Mouse (Mus musculus) gastrocnemius, postnatal 14 days (tissue): ENCODE data around the gene Gm9918. TPM values are rescaled to one million over a fixed set of nuclear protein-coding genes. Genes with fewer than 3 reads are reported as not detected.
"Not testable (repeated sequence)": the region's sequence is repeated elsewhere in the genome, so short reads cannot be mapped to it uniquely, and the experiment has no call there.

ENCODE experiments used
- DNase-seq: peaks from one replicate; pipeline ENCODE4 v3.0.0; 2021; ENCODE audit warnings: mixed read lengths
- intact Hi-C: fragments of 180-260 bp; cut with DNase I; formaldehyde crosslinking; loops from one replicate; pipeline ENCODE4 v1.15.1; 2025; ENCODE audit warnings: low total_unique reads
- long read RNA-seq, 2 experiments: library from polyadenylated mRNA; stranded (forward); transcript quantifications; one replicate each; pipeline ENCODE4 v2.0.0; 2021
- total RNA-seq, 2 experiments: library from RNA; stranded (reverse); gene quantifications; 2 replicates each; pipeline ENCODE4 v1.2.3; 2021

Gene Gm9918
- total RNA-seq, result not detected
- long read RNA-seq, experiment 1, result 0 reads
- long read RNA-seq, experiment 2, result 0 reads

DNA sequence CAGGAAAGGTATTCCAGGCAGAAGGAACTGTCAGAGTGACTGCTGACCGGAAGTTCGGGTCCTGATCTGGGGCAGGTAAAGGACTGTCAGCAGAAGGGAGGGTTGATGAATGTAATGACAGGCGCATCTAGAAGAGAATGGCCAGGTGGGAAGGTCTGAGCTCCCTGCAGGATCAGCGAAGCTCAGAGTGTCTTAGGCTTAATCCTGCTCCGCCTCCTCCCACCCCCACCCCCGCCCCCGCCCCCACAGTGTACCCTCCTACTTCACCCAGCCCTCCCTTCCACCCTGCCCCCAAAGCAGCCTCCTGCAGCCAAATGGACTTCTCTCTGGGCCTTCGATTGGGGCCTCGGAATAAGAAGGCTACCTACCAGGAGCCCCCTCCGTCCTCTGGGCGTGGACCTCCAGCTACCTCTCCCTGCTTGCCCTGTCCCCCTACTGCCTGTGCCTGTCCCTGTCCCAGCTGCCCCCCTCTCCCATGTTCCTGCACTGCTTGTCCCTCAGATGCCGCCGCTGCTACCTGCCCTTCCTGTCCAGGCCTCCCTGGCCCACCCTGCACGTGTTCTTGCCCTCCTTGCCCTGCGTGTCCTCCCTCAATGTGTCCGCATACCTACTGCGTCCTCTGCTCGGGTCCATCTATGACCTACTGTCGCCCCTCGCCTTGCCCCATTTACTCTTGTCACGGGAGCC is at the start of gene Gm9918:
TSS of gene Gm9918 (plus strand) at position 290 of the 687 bp plus-strand sequence.
- intact Hi-C loops, result loop anchor here (5.0 kb wide), 1 partner anchor 33 kb away; no protein-coding TSS in a partner anchor
- no peak for DNase-seq

GRCm38 (mm10) chr15:102222386-102222785 is 48.0 kb upstream of the Gm9918 start:
- no peak for DNase-seq
- intact Hi-C loops, result loop anchor here (2.0 kb wide), 1 partner anchor 40 kb away; no protein-coding TSS in a partner anchor

DNA sequence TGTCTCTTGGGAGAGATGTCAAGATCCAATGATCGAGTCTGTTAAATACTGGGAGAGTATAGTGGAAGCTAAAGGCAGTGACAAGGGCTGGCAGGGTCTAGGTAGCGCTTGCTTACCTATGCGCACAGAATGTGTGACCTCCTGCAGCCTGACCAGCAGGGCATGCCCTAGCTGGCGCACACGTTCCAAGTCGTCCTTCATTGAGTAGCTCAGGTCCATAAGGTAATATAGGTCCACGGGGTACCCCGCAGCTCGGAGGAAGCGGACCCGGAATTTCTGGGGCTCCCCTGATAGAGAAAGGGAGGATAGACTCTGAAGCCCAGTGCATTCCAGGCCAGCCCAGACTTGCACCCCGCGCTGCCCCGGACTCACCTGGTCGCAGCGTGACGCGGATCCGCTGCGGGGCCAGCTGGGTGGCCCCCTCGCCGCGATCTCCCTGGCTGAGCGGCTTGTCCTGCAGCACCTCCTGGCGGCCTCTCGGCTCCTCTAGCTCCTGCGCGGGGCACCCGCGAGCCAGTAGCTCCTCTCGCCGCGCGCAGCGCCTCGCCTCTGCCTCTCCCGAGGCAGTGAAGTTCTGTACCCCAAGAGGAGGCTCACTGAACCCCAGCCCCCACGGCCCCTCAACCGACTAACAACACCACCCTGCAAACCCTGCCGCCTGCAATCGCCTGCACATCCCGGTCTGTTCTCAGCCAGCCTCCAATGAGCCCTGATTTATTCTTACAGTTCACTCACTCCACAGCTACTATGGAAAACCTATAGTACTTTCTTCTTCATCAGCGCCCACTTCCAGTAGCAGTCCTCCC is 46.0 kb upstream of the Gm9918 start:
- DNase-seq, result peak; percentile 85
- intact Hi-C loops, result no loop called here

DNA sequence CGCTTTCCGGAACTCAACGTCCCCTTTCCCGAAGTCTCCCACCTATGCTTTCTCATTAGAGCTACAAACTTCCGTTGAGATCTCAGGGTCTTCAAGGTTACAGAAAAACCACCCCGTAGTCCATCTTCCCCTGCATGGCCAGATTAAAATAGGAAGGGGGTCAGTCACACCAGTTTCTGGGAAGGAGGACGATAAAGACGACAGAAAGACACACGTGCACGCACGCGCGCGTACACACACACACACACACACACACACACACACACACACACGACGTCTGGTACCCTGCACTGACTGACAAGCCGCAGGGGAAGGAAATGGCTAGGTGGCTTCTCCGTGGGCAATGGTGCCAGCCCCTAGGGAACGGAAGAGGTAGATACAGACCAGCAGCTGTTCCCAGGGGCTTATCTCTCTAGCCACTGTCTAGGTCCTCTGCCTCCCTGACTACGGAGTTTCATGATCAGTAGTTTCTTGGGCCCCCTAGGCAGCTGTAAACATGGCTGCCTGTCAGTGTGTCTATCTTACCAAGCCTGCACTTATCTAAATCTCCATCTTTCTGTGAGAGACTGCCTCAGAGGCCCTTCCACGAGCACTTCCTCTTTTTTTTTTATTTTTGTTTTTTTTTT is 45.3 kb upstream of the Gm9918 start:
- no peak for DNase-seq
- intact Hi-C loops, result no loop called here

GRCm38 (mm10) chr15:102225619-102226018 is 44.7 kb upstream of the Gm9918 start:
- DNase-seq, intact Hi-C loops: not testable (repeated sequence)

DNA sequence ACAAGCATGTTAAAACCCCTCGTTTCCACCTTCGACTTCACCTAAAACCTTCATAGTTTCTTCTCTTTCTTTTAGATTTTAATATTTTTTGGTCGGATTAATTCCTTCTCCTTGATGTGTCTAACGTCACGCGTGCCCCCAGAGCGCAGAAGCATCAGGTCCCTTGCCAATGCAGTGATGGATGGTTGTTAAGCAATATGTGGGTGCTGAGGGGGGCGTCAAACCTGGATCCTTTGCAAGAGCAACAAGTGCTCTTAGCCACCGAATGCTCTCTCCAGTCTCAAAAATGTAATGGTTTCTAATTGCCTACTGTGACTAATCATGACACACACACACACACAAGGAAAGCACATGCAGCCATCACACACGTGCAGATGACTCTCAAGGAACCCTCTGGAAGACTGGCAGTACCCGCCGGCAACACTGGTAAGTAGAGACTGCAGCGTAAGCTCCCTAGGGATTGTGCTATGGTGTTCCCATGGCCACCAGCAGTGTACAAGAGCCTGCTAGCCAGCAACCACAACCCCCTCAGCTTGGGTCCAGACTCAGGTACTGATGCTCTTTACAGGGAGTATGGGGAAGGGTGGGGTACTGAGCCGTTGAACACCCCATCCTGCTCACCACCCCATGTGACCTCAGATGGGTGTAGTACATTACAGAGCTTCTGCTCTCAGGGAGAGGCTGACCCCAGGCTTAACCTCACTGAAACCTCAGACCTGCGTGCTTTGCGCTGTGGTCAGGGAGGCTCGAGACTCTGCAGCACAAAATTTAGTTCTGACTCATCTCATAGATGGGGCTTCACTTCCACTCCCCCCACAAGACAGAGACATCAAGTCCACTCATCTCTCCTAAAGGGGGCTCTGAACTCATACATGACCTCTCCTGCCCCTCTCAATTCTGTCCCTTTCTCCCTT is 39.7 kb upstream of the Gm9918 start:
- intact Hi-C loops, result no loop called here
- no peak for DNase-seq

DNA sequence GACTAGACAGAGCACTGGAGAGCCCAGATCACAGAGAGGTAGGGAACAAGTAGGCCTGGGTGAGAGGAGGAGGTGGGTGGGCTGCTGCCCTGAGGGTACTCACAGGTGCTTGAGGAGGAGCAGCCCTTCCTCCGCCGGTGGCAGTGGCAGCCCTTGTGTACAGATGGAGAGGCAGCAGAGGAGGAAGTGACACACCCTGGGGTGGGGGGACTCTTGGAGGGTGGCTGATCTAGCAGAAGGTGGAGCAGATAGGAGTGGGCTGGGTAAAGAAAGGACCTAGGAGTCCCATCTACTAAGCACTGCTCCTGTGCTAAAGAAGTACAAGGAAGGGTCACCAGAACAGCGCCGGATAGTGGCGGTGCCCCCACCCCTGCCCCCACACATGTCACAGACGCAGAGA is 38.6 kb upstream of the Gm9918 start, which contains the start of gene Itgb7:
TSS of gene Itgb7 (minus strand) at position 197 of the 400 bp plus-strand sequence.
- DNase-seq, result no peak
- intact Hi-C loops, result no loop called here

DNA sequence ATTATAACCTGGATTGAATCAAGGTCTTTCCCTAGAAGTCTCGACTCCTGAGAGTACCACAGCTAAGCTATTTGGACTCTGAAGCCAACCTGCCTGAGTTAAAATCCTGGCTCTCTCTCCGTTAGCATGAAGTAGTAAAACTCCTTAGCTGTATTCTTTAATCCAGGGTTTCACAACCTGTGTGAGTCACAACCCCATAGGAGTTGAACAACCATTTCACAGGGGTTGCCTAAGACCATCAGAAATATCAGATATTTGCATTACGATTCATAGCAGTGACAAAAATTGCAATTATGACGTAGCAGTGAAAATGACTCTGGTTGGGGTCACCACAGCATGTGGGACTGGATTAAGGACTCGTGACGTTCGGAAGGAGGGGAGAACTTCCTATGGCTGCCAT is 37.6 kb upstream of the Gm9918 start:
- intact Hi-C loops, result no loop called here
- DNase-seq, result no peak

DNA sequence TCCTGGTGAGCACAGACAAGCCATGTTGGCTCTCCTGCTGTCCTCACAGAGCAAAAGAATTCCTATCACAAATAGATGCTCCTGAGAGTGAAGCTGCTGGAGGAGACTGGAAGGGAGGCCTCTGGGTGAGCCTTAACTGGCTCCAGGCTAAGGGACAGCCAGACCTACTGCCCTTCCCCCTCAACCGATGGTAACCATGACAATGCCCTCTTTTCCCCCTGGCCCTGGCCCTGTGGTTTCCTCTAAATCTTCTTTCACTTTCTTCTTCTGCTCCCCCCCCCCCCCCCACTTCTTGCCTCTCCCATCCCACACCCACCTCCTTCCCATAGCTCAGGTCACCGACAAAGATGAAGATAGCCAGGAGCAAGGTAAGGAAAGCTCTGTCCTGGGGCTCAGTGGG is 36.5 kb upstream of the Gm9918 start:
- no peak for DNase-seq
- intact Hi-C loops, result no loop called here

GRCm38 (mm10) chr15:102235371-102236027 is 34.9 kb upstream of the Gm9918 start:
- intact Hi-C loops, result loop anchor here (5.0 kb wide), 1 partner anchor 37 kb away; the partner anchor contains the start of gene Gm9918

DNA sequence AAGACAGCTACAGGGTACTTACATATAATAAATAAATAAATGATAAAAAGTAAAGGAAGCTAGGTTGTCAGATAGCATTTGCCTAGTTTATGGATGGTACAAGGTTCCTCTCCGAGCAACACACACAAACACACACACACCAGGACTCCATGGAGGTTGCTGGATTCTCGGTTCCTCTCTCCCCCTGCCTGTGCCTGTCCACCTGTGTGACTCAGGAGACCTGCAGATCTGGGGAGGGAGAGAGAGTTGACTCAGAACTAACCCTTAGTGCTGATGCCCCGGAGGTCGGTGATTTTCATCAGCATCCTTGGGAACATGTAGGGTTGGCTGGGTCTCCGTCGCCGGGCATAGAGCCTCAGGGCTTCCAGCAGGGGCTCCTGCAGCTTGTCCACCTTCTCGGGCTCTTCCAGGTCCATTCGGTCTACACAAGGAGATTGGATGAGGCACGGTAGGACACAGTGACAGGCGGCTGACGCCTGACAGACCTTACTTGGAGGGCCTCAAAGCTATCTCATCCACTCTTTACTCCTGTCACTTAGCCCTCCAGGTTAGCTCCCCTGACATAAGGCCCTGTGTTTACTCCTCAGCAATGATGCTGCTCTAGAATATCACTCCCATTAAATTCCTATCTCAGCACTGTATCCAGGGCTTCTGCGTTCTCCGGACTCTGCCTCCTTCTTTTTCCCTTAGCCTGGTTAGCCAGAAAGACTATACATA is 31.7 kb upstream of the Gm9918 start:
- DNase-seq, result no peak
- intact Hi-C loops, result loop anchor here (5.0 kb wide), 1 partner anchor 34 kb away; the partner anchor contains the start of gene Gm9918

More at GRCm38 (mm10) chr15:102235371-102236027, 34.9 kb upstream of the Gm9918 start:
- DNase-seq, result peak; percentile 32

- intact Hi-C loops, result loop anchor here (5.0 kb wide), 1 partner anchor 33 kb away; the partner anchor contains the start of gene Gm9918
- DNase-seq, result peak; percentile 85
Observed at GRCm38 (mm10) chr15:102239260-102239590, 31.1 kb upstream of the Gm9918 start.

- intact Hi-C loops, result loop anchor here (5.0 kb wide), 2 partner anchors 32 to 77 kb away; partner anchors contain the start of gene Gm9918
- DNase-seq, result no peak
Observed at GRCm38 (mm10) chr15:102239851-102240250, 30.5 kb upstream of the Gm9918 start.

DNA sequence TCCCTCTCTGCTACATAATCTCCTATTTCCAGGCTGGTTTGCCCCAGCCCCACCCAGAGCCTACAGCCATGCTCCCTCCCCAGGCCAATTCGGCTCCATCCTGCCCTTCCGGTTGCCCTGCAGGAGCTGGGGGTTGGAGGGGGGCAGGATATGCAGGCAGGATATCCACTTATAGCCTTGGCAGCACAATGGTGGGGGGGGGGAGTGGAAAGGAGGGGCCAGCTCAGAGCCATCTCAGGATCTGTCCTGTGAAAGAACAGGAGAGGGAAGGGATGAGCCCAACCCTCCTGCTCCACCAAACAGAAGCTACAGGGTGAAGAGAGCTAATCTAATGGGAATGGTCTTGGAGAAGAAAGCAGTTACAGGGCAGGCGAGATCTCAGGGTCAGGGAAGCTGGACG is 29.8 kb upstream of the Gm9918 start:
- intact Hi-C loops, result loop anchor here (5.0 kb wide), 1 partner anchor 77 kb away; no protein-coding TSS in a partner anchor
- DNase-seq, result no peak

- no peak for DNase-seq
- intact Hi-C loops, result loop anchor here (5.0 kb wide), 1 partner anchor 75 kb away; no protein-coding TSS in a partner anchor
Observed at GRCm38 (mm10) chr15:102242404-102243228, 27.7 kb upstream of the Gm9918 start.

DNA sequence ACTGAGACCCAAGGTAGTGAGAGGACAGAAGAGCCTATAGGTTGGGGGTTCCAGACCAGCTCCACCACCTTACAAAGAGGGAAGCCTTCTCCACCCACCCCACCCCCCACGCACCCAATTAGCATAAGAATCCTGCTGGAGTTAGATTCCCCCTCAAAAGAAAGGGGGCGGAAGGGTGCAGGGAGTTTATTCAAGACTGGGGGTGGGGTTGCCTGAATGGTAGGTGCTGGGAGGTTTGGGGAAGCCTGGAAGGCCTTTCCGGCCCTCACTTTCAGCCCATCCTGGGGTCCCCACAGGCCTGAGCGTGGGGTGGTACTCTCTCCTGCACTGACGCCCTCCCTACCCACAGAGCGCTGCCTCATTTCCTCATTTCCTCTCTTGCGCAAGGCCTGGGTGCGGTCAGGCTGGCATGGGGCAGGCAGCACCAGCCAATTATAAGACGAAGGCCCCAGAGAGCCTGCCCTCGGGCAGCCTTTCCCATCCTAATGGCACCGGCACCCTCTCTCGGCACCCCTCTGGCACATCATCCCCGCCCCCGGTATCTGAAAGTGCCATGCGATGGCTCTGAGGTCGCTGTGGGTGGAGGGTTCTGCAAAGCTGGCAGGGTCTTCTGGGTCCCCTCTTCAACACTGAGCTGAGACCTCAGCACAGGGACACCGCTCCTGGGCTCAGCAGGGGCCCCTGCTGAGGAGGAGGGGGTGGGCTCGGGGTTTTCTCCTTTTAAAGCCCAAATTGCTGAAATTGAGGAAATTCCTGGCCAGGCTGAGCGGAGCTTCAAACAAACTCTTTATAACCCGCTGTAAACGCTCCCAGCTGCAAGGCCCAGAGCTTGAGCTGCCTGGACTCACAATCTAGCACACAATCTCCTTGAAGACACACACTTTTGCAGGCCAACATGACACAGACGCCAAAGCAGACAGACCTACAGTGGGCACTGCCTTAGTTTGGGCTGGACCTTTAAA is 26.9 kb upstream of the Gm9918 start:
- intact Hi-C loops, result loop anchor here (5.0 kb wide), 1 partner anchor 74 kb away; no protein-coding TSS in a partner anchor
- DNase-seq, result peak; percentile 49
